Mouse (Mus musculus) testis, adult 2 months (tissue): ENCODE measurements around the gene Itfg2.

Experiments
- CTCF ChIP-seq: fragments of 200-500 bp; IDR thresholded peaks from 2 replicates; pipeline ENCODE4 v1.5.1; 2012; ENCODE audit warnings: low read depth, mild to moderate bottlenecking, inconsistent platforms, low read length, moderate library complexity; ENCODE audit not compliant: control insufficient read depth, insufficient read depth, insufficient replicate concordance
- POLR2A ChIP-seq: fragments of 200-500 bp; IDR thresholded peaks from 2 replicates; pipeline ENCODE4 v1.6.1; 2012; ENCODE audit warnings: low read depth, mild to moderate bottlenecking, inconsistent platforms, low read length, moderate library complexity; ENCODE audit not compliant: control insufficient read depth

- TF ChIP-seq CTCF (no peak), POLR2A (no peak)
Measured at GRCm38 (mm10) chr6:128455835-128456605, 31.3 kb upstream of the Itfg2 start.
